Mouse (Mus musculus) kidney, adult 18-20 months (tissue): ENCODE measurements around the gene Spata5.
"Not testable (repeated sequence)": the region's sequence is repeated elsewhere in the genome, so short reads cannot be mapped to it uniquely, and the experiment has no call there.

ENCODE experiments used
- DNase-seq: peaks from one replicate; pipeline ENCODE4 v3.0.0; 2021

Gene Spata5

DNA sequence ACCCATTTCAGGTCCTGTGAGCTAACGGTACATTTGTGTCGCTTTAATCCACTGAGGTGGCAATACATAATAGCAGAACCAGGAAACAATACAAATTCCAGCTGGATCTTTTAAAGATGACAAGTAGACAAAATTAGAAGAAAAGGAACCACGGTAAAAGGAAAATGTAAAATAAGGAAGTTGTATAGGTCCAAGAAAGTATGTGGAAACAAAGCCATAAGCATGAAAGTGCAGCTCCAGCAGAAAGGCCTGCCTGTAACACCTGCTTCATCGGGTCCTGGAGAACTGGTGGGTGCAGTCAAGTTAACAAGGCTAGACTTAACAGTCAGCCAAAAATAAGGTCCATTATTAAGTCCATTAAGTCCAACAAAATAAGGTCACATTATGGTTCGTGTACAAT lies 164.9 kb downstream of the Spata5 start:
- DNase-seq: no peak

DNA sequence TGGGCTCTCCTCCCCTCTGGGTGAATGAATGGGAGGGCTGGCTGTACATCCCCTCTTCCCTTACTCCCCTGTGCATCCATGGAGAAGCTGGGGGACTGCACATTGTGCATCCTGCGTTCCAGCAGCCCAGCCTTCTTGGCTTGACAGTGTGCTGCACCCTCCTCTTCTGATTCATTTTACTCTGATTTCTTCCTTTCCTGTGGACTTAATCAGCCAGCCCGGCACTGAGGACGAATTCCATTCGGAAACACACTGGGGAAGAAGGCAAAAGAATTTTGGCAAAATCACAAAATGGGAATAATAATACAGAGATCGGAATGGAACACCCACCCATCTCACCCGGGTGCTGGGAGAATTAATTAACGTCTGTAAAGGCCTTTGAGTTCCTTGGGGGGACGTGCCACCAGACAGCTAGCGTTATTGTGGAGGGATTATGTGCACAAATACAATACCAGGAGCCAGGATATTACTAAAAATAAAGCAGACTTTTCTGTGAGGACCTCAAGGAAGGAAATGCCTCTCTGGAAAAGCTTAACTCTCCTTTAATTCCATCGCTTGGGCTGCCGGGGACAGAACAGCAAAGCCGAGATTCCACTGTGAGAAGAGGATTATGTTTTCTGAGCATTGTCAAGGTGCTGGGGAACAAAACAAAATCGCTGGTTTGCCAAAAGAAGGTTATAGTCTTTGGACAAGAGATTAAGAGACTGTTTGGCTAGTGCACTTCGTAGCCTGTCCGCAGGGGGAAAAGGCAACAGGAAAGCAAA lies 166.5 kb downstream of the Spata5 start:
- DNase-seq: peak; percentile 35

DNA sequence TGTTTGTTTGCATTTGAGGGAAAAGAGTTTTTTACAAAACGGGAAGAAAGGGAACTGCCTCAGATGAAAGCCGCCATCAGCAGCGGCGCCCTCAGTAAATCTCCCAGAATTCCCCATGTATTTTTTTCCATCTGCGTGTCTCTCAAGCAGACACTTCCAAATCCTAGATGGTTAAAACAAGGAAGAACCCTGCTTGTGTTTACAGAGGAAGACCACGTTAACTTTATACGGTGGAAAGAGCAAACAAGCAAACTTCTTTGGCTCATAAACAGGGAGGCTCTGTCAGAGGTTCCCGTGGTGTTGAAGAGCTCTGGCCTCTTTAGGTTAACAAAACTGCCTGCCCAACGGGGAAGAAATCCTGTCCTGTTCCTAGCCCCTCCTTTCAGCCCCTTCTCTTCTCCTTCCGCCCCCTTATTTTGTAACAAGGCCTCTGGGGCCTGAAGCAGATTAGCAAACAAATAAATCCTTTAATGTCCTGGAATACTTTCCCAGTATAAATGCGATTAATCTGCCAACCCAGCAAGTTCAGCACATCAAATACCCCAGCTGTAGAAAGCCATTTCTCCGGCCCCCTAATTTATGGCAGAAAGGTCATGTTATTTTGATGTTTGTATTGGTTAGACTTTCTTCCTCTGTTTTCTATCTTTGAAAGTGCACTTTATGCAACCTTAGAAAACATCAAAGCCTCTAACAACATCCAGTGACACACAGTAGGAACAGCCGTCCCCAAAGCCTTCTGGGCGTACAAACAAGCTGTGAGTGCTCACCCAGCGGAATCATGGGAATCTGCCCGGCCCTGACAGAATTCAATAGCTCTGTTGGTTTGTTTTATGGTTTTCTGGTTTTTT lies 167.3 kb downstream of the Spata5 start:
- DNase-seq: no peak

DNA sequence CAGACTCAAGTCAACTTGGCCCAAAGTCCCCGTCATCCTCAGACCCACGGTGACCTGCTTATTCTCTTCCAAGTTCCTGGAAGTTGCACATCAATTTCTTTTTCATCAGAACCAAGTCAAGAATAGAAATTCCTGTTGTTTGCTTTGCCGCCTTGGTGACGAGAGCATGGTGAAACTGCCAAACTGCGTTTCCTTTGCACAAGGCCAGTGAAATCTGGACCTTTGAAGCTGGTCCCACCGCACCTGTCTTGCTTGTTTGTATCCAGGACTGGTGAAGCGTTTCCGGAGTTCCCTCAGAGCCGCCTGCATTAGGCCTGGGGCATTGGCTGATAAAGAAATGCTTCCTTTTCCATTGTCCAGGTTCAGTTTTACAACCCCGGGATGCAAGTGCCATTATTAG lies 176.0 kb downstream of the Spata5 start:
- peak; percentile 34 for DNase-seq

DNA sequence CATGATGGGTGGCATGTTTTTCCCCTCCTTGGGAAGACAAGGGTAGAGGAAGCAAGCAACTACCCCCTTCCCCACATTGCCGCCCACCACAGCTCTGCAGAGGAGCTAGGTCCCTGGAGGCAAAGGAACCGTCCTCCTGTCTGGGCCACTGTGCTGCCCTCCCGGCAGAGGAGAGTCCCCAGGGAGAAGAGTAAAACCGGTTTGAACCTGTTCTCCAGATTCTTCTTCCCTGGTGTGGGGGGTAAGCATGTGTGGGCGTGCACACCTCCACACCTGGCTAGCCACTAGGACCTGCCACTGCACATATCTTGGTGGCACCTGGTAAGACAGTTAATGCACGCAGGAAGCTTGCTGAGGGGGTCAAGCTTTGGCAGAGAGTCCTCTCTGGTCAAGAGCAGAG lies 176.8 kb downstream of the Spata5 start:
- no peak for DNase-seq

DNA sequence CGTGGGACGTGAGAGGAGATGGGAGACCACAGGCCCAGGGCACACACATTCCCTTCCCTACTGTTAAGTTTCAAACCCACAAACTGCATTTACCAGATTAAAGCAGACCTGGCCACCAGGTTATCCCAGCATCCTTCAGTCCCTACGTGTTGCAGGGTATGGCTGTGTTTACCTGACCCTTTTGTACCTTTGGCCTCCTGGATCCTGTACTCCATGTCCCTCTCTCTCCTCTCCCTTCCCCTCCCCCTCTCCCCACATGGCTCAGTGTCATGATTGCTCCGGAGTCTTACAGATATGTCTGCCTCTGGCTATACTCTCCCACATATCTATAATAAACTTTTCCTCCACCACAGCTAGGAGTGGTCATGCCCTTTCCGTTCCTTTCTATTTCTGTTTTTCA lies 177.5 kb downstream of the Spata5 start:
- no peak for DNase-seq

DNA sequence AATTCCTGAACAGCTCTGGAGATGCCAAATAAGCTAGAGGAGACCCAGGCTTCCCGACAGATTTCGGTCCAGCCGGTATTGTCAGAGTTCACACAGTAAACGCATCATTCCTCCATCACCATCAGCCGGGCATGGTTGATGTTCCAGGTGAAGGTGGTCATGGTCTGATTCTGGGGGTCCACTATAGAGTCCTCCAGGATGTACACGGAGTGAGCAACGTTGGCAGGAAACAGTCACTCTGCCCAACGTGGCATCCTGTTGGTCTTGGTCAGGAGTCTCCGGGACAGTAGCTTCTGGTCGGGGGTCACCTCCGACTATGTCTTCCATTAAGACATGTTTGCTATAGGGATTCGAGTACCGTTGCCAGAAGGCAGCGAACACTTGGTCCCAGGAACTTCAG lies 179.9 kb downstream of the Spata5 start:
- not testable (repeated sequence) for DNase-seq

DNA sequence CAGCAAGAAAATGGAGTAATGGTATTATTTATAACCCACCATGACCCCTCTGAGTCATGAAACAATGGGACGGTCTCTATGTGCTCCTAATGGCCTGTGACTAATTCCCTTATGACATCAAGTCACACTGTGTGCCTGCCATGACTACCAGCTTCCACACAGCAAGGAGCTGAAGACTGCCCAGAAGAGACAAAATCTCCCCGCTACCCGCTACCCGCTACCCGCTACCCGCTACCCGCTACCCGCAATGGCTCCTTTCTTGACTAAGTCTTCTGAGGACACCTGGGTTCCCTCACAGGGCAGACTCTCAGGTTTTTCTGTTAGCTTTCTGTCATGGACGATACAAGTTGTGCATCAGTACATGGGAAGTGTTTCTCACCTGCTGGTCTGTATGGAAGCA lies 182.7 kb downstream of the Spata5 start:
- no peak for DNase-seq

DNA sequence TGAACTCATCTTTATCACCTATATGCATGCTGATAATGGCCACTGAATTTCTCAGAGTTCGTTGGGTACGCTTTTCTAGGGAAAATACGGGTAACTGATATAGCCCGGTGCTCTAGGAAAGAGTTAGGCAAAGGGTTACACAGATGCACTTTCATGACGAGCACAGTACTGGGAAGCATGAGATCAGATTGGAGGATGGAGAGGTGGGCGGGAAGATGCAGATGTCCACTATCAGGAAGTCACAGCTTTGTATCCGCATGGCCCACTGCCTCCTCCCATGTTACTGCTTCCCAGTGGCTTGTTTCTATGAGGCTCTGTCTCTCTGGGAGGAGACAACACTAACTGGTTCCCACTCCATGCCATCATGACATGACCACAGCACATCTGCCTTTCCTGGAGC lies 183.2 kb downstream of the Spata5 start:
- no peak for DNase-seq

DNA sequence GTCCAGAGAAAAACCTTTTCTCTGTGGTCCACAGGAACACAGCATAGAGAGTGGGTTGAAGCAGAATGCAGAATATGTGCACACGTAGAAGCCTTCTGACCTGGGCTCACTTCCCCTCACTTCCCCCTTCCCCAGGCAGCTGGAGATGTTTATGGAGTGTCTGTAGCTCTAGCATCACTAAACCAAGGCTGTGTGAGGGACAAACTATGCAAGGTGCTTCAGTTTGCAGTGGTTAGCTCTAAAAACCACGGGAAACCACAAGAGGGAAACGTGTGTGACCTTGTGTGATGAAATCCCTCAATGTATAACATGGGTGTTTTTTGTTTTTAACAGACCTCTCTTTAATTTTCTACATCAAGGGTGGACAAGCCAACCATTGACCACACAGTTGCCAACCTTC lies 183.8 kb downstream of the Spata5 start:
- DNase-seq: no peak

DNA sequence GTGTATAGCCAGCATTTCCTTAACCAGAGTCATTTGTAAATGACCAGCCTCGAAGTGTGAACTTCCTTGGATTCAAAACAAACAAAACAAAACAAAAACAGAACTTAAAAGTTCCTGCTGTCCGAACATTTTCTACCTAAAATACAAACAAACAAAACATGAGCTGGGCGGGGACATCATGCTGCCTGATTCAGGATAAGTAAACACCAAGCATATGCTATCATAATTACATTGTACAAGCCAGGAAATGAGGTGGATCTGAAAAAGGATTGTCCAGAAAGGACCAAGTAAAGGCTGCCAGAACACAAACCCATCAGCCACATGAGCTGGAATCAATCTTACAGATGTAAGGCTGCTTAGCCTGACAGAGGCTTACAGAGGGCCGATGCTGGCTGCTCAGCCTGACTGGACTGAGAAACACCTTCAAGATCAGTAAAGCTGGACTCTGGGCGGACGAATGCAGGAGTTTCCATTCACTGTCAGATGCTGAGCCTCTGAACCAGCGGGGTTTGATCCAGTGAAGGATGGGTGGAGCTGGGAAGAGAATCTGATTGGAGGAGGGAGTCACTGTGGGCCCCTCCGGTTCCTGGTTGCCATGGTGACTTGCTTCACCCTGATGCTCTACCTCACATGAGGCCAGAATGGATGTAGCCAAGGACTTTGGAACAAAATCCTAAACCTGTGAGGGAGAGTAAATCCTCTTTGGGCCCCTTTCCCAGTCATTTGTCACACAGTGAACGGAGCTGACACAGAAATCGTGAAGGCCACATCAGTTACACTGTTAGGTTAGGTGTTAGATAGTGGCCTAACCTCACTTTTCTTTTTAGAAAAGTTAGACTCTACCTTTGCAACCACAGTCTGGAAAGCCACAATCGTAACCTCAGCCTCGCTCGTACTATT lies 185.5 kb downstream of the Spata5 start:
- DNase-seq: no peak

DNA sequence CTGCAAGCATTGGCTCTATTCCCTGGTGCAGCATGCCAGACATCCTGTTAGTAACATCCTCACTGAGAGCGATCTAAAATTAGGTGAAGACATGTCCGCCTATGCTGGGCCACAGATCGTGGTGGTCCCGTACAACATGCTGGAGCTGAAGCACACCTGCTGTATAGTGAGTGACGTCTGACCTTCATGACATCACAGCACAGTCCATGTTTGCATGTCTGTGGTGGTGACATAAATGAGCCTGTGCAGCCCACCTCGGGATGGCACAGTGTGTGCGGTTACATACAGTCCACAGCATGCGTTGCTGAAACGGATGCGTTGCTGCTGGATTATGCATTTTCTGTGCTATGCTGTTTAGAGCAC lies 186.2 kb downstream of the Spata5 start:
- DNase-seq: no peak

DNA sequence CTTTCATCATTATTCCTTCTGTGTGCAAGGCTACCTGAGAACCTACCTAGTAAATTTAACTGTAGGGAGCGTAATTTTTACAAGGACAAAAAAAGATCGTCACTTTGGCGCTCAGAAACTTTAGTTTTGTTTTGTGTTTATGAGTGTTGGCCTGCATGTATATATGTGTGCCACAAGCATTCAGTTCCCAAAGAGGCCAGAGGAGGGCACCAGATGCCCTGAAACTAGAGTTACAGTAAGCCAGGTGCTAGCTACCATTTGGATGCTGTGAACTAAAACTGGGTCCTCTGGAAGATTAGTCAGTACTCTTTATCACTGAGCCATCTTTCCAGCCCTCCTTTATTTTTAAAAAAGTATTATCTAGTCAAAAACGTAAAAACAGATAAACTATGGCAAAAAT lies 189.2 kb downstream of the Spata5 start:
- no peak for DNase-seq

DNA sequence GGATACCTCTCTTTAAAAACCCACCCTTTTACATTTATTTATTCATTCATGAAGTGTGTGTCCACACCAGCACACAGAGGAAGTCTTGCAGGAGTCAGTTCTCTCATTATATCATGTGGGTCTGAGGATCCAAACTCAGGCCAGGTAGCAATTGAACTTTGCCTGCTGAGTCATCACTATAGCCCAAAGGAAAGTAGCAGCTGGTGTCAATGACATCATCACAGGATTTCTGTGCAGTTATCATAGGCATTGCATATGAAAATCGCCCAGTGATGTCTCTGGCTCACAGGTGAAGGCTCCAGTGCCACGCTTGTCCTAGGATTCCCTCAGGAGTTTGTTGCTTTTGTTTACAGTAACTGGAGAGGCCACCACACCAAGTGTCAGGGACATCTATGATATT lies 191.0 kb downstream of the Spata5 start:
- no peak for DNase-seq

DNA sequence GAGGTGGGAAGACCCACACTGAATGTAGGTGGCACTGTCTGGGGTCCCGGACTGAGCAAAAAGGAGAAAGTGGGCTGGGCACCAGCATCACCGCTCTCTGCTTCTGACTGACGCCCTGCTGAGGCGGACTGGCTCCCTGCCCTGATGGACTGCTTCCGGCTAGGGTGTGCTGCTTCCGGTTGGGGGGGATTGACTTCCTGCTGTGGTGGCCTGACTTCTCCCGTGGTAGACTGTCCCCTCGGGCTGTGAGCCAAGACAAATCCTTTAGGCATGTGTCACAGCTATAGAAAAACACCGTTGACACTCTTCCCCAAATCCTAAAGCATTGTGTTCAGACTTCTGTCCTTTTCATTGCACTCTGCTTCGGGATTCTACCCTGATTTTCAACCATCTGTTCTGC lies 194.0 kb downstream of the Spata5 start:
- DNase-seq: peak; percentile 50

DNA sequence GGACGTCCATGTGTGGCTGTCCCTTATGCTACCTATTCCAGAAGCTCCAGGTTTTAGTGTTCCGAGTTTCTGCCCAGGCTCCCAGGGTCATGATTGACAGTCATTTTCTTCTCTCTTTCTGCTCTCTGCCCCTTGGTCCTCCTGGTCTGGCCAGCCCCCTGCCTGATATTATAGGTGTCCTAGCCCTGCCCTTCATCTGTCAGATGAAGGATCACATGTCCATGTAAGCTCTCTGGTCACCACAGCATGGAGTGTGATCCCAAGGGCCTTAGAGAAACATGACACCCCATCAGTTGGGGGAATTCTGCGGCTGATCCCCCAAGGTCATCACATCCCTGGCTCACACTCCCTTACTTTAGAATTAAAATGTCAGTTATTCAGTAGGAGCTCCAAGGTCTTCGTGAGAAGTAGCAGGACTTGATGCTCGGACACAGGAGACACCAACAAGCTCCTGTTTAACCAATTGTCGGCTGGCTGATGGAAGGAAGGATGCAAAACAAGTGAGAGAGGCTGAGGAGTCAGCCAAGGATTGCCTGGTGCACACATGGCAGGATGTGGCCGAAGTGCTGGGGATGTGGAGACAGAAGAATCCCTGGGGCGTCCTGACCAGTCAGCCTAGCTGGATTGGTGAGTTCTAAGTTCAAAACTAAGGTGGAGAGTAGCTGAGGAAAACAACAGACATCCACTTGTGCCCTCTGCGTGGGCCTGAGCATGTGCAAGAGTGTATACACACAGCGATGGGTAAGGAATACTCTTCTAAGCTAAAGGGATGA lies 195.4 kb downstream of the Spata5 start:
- DNase-seq: no peak

DNA sequence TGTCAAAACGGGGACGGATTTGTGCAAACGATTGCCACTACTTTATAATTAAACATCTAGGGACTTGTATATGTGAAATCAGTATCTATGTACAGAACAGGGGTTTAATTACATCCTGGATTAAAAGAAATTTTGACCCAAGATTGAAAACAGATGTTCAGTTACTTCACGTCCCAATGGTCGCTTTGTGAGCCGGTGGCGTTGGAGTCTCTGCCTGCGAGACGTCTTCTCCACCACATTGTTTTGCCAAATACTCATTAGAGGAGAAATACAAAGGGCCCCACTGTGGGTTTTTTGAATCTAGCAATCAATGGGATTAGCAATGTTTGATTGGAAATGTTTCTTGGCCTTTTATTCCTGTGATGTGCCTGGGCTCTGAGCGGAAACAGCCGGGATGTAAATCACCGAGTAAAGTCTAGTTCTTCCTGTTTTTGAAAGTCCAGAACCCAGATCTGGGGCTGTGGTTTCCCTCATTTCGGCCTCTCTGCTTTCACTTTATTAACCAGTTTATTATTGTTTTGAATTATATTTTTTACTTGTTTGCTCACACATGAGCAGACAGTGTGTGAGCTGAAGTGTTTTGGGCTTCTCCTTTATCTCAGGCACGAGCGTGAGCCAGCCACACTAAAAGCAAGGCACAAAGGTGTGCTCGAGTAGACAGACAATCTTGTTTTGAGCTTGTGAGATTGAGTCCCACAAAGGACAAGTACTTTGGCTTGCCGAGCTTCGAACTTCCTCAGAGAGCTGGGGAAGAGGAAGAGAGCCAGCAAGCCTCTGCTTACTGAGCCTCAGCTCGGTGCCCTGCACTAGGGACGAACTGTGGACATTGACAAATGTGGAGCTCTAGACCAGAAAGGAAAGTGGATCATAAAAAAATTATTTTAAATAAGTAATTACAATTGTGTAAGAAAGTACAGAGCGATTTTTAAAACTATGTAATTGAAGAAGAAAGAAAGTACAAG lies 197.2 kb downstream of the Spata5 start:
- DNase-seq: peak; percentile 13
